Mouse (Mus musculus) stomach, embryonic 14.5 days (tissue): ENCODE data around the gene Ss18l1. TPM values are rescaled to one million over a fixed set of nuclear protein-coding genes. Genes with fewer than 3 reads are reported as not detected.
A peak's percentile ranks its signal among the peaks of the same experiment; 100 is the strongest.

Experiments used
- ATAC-seq: fragments of 200-750 bp; cut with Nextera tagmentation; 2 replicates; pipeline ENCODE4 v1.8.0; 2017; ENCODE audit warnings: low read depth, moderate TSS enrichment; ENCODE audit not compliant: insufficient number of reproducible peaks, insufficient read depth, low FRiP score
- H3K27ac ChIP-seq: fragments of 300-500 bp; sonication (generic); 2 replicates; pipeline ENCODE4 v1.5.1; 2014; ENCODE audit warnings: mild to moderate bottlenecking, low read length, moderate library complexity, mixed read lengths
- H3K27me3 ChIP-seq: fragments of 300-500 bp; sonication (generic); 2 replicates; pipeline ENCODE4 v1.6.1; 2014; ENCODE audit warnings: low read length, control low read depth, mixed read lengths; ENCODE audit not compliant: control insufficient read depth, insufficient read depth
- H3K36me3 ChIP-seq: fragments of 300-500 bp; sonication (generic); 2 replicates; pipeline ENCODE4 v1.6.1; 2014; ENCODE audit warnings: mild to moderate bottlenecking, control low read depth, low read length, moderate library complexity, mixed read lengths; ENCODE audit not compliant: control insufficient read depth, insufficient read depth
- H3K4me1 ChIP-seq: fragments of 300-500 bp; sonication (generic); 2 replicates; pipeline ENCODE4 v1.6.1; 2014; ENCODE audit warnings: low read length, control low read depth, mixed read lengths; ENCODE audit not compliant: control insufficient read depth, insufficient read depth
- H3K4me2 ChIP-seq: fragments of 300-500 bp; sonication (generic); replicated peaks from 2 replicates; pipeline ENCODE4 v1.6.1; 2014; ENCODE audit warnings: low read depth, low read length, control low read depth
- H3K4me3 ChIP-seq: fragments of 300-500 bp; sonication (generic); 2 replicates; pipeline ENCODE4 v1.5.1; 2014; ENCODE audit warnings: low read depth, low read length, control low read depth
- H3K9ac ChIP-seq: fragments of 300-500 bp; sonication (generic); replicated peaks from 2 replicates; pipeline ENCODE4 v1.6.1; 2014; ENCODE audit warnings: low read depth, mild to moderate bottlenecking, control low read depth, low read length, moderate library complexity, mixed read lengths
- H3K9me3 ChIP-seq: fragments of 300-500 bp; sonication (generic); 2 replicates; pipeline ENCODE4 v1.6.1; 2016; ENCODE audit warnings: low read depth, low read length, control low read depth; ENCODE audit not compliant: control insufficient read depth
- WGBS: fragments of 180-500 bp; shearing (Covaris S2); extraction: QIAGEN DNeasy Blood & Tissue Kit; methylation state at CpG from one replicate; pipeline ENCODE4 v1.1.7; 2014; 5-methylcytosine and 5-hydroxymethylcytosine counted together
- polyA plus RNA-seq: library from polyadenylated mRNA; unstranded; fragments of >200 nt; fragmentation: Nextera tagmentation; extraction: Ambion mirVana; gene quantifications from 2 replicates; pipeline ENCODE4 v1.2.1, GENCODE M21; 2014

The Ss18l1 gene
- 4.6 and 6.1 TPM in 2 replicates for polyA plus RNA-seq

- Histone ChIP-seq H3K27ac (peak within 1 kb of the TSS; percentile 89), H3K4me3 (peak within 1 kb of the TSS; percentile 99), H3K27me3 (no peaks in the 10 kb centered on the region), H3K4me1 (peaks cover 22% of the 10 kb centered on the region), H3K4me2 (peak within 1 kb of the TSS; percentile 88), H3K9me3 (no peaks in the 10 kb centered on the region), H3K9ac (peak within 1 kb of the TSS; percentile 84), H3K36me3 (peaks cover 11% of the 10 kb centered on the region)
- WGBS = under 1% methylated on average over 75 of the region's 78 CpGs
- ATAC-seq = peak; percentile 94
Measured at GRCm38 (mm10) chr2:180042256-180042857, at the start of gene Ss18l1, which contains the start of gene Psma7. Ss18l1 (plus strand) TSS chr2:180042509. Psma7 (minus strand) TSS chr2:180042433.

- no peak overlapping the region for H3K4me2 ChIP-seq
- no peak for ATAC-seq
- H3K4me1 ChIP-seq = no peaks in the 10 kb centered on the region
- no peak overlapping the region for H3K27ac ChIP-seq
- 89% methylated on average over 5 of the region's 5 CpGs for WGBS
- H3K4me3 ChIP-seq = no peak overlapping the region
- H3K9me3 ChIP-seq = no peaks in the 10 kb centered on the region
- no peaks in the 10 kb centered on the region for H3K36me3 ChIP-seq
- no peaks in the 10 kb centered on the region for H3K27me3 ChIP-seq
- no peak overlapping the region for H3K9ac ChIP-seq
Measured at GRCm38 (mm10) chr2:179993071-179993470, 49.2 kb upstream of the Ss18l1 start.

DNA sequence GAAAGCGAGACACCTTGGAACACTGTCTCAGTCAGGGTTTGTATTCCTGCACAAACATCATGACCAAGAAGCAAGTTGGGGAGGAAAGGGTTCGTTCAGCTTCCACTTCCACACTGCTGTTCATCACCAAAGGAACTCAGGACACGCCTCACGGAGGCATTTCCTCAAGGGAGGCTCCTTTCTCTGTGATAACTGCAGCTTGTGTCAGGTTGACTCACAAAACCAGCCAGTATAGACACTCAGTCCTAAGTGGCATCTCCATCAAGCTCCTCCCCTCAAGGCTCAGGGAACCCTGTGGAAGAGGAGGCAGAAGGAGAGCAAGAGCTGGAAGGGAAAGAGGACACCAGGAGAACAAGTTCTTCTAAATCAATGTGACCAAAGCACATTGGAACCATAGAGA lies 43.9 kb upstream of the Ss18l1 start:
- H3K27ac ChIP-seq = no peak overlapping the region
- no peak overlapping the region for H3K4me3 ChIP-seq
- no peaks in the 10 kb centered on the region for H3K27me3 ChIP-seq
- no peaks in the 10 kb centered on the region for H3K4me1 ChIP-seq
- WGBS = 63% methylated on average over 4 of the region's 4 CpGs
- no peak overlapping the region for H3K9ac ChIP-seq
- H3K36me3 ChIP-seq = no peaks in the 10 kb centered on the region
- no peak overlapping the region for H3K4me2 ChIP-seq
- no peaks in the 10 kb centered on the region for H3K9me3 ChIP-seq
- ATAC-seq = no peak

DNA sequence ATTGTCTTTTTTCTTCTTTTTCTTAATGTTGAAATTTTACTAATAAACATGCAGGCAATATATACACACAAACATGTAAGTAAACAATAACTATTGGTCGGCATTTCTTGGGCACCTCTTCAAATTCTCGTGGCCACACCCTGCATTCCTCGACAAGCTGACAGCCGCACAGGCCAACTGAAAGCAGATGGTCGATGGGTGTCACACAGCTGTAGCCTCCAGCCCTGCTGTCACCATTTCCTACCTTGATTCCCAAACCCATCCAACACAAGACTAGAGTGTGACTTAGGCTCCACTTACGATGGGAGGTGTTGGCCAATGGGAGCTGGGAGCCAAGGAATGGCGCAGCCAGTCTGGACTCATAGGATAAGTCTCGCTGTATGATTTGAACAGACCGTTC lies 40.7 kb upstream of the Ss18l1 start:
- 80% methylated on average over 9 of the region's 9 CpGs for WGBS

DNA sequence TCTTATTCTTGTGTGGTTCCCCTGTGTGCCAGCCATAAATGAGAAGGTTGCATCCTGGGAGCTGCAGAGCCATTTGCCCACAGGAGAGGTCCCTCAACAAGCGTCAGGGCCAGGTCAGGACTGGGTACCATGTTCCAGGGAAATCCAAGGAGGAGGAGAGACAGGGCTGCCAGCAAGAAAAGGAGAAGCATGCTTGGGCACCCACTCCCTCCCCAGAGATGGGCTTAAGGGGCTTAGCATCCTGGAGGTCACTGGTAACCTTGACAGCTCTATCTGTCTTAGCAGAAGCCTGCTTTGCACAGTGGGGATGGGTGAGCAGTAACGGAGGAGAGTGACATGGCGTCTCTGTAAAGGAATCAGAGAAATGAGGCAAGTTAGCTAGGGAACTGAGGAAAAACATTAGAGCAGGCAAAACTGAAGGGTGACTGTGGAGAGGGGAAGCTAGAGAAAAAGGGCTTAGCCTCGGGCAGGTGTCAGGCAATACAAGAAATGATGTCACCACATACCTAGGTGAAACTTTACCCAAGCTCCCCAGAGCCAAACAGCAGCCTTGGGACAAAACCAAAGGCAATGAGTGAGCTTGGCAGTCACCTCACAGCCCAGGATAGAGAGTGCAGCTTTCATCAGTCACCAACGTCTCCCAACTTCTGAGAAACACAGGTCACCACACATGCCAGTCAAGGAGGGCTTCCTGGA lies 36.5 kb upstream of the Ss18l1 start:
- 42% methylated on average over 5 of the region's 5 CpGs for WGBS
- no peak overlapping the region for H3K27ac ChIP-seq
- no peak overlapping the region for H3K4me3 ChIP-seq
- H3K9me3 ChIP-seq = no peaks in the 10 kb centered on the region
- H3K27me3 ChIP-seq = no peaks in the 10 kb centered on the region
- no peak overlapping the region for H3K9ac ChIP-seq
- no peaks in the 10 kb centered on the region for H3K4me1 ChIP-seq
- ATAC-seq = no peak
- no peaks in the 10 kb centered on the region for H3K36me3 ChIP-seq
- H3K4me2 ChIP-seq = no peak overlapping the region

More for the DNA sequence above, 40.7 kb upstream of the Ss18l1 start:
- H3K4me1 ChIP-seq = no peaks in the 10 kb centered on the region
- no peak overlapping the region for H3K4me2 ChIP-seq
- no peaks in the 10 kb centered on the region for H3K27me3 ChIP-seq
- no peaks in the 10 kb centered on the region for H3K9me3 ChIP-seq
- ATAC-seq = no peak
- no peaks in the 10 kb centered on the region for H3K36me3 ChIP-seq
- no peak overlapping the region for H3K9ac ChIP-seq
- H3K27ac ChIP-seq = no peak overlapping the region
- no peak overlapping the region for H3K4me3 ChIP-seq

DNA sequence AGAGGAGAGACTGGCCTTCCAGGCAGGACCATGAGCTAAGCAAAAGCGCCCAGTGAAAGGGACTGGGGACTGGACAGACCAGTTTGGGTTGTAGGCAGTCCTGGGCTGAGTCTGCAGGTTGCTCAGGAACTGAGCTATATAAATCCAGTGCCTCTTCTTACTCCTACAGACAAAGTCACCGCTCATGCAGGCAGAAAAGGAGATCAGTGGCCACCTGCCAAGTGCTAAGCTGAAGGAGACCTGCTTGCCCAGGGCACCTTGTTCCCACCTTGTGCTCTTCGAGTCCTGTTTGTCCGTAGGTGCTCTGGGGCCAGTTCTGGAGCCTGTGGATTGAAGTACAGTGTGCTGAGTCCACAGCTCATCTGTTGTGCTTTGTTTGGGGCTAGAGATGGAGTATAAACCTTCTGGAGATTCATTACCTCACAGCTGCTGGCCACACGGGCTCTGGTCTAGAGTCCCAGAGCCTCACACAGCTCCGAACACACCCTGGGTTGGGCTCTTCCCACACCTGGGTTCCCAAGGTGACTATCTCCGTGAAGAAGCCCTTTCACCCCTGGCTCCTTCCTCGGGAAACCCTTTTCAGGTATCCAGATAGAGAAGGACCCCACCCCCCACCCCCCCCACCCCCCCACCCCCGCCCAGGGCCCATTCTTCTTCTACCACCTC lies 35.8 kb upstream of the Ss18l1 start:
- no peaks in the 10 kb centered on the region for H3K27me3 ChIP-seq
- H3K9me3 ChIP-seq = no peaks in the 10 kb centered on the region
- ATAC-seq = peak; percentile 59
- H3K9ac ChIP-seq = no peak overlapping the region
- H3K27ac ChIP-seq = no peak overlapping the region
- WGBS = 35% methylated on average over 9 of the region's 9 CpGs
- H3K4me1 ChIP-seq = no peaks in the 10 kb centered on the region
- no peak overlapping the region for H3K4me3 ChIP-seq
- H3K4me2 ChIP-seq = no peak overlapping the region
- H3K36me3 ChIP-seq = no peaks in the 10 kb centered on the region

- no peaks in the 10 kb centered on the region for H3K36me3 ChIP-seq
- H3K9ac ChIP-seq = no peak overlapping the region
- H3K9me3 ChIP-seq = no peaks in the 10 kb centered on the region
- no peak overlapping the region for H3K4me2 ChIP-seq
- no peak for ATAC-seq
- H3K4me1 ChIP-seq = peaks cover 6% of the 10 kb centered on the region; the same call in 1 of the 2 replicates
- no peak overlapping the region for H3K4me3 ChIP-seq
- H3K27ac ChIP-seq = no peak overlapping the region
- WGBS = 90% methylated on average over 7 of the region's 7 CpGs
- H3K27me3 ChIP-seq = no peaks in the 10 kb centered on the region
Measured at GRCm38 (mm10) chr2:180010686-180011085, 31.6 kb upstream of the Ss18l1 start.

- WGBS = 79% methylated on average over 6 of the region's 6 CpGs
- Histone ChIP-seq H3K27me3 (no peaks in the 10 kb centered on the region), H3K4me1 (peaks cover 6% of the 10 kb centered on the region; the same call in 1 of the 2 replicates), H3K4me3 (no peak overlapping the region), H3K27ac (no peak overlapping the region), H3K36me3 (no peaks in the 10 kb centered on the region), H3K9ac (no peak overlapping the region), H3K9me3 (no peaks in the 10 kb centered on the region), H3K4me2 (no peak overlapping the region)
- 0 out of 2 replicates have a peak, but pooled peaks have one; percentile 29 for ATAC-seq
Measured at GRCm38 (mm10) chr2:180011370-180011769, 30.9 kb upstream of the Ss18l1 start.
